Comparison of ENCODE assay signal across 13 mouse cellular contexts in the genomic region with DNA sequence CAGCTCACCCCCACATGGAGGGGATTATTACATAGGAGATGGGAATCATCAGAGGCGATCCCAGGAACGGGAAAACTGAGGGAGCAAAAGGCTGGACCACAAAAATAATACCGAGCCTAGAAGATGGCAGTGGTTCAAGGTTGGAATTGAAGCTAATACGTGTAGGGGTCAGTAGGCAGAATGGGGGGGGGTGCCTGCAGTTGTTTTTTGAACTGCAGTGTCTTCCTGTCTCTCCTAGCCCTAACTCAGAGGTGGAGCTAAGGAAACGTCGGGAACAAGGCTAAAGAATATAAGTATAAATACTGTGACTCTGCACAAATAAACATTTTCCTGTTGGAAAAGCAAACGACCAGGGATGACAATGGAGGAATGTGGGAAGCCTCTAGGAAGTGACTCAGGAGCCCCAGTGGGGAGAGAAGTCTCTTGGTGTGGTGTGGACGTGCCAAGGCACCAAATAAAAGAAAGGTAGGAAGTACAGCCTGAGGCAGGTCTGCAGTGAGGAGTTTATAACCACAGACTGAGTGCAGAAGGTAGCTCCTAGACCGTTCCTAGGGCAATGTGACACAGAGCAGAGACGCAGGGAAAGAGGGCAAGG. TPM values are rescaled to one million over a fixed set of nuclear protein-coding genes. Genes with fewer than 3 reads are reported as not detected.
A peak's percentile ranks its signal among the peaks of the same experiment; 100 is the strongest.
DNase-seq lines count a peak whose midpoint lies in the region; ATAC-seq lines count a peak whose summit lies in the region.
"Had no signal": no experiment of that assay in that cellular context is flagged by ENCODE, and none has a peak within 500 bp of the region (broad histone marks: within the 10 kb centered on the region; RNA-seq: fewer than 3 reads in every experiment).

No protein-coding gene starts in this region.

- no peak overlapping the region for H3K4me2 ChIP-seq in kidney, embryonic 16.5 days (replicated peaks; ENCODE audit: low read depth, low read length)
- H3K4me2 ChIP-seq: liver, embryonic 12.5 days had no signal

- DNase-seq in heart, embryonic 10.5 days (ENCODE audit: low spot score), result no peak
- DNase-seq in heart, postnatal 36 days, result no peak
- no peak for DNase-seq in kidney, postnatal 25 days
- DNase-seq in kidney, postnatal 10 days, result peak; percentile 14
- DNase-seq in lung, postnatal 14 days, result peak; percentile 14
- no peak for DNase-seq in ovary, postnatal 14 days (ENCODE audit: low spot score)
- DNase-seq in right cerebral cortex, adult 18-20 months, result no peak
- DNase-seq: adrenal gland, adult 8-10 months; cerebellum, adult 9-11 months; right cerebral cortex, postnatal 14 days had no signal

- H3K27me3 ChIP-seq in heart, embryonic 10.5 days (ENCODE audit: insufficient read depth, poor library complexity, severe bottlenecking), result no peaks in the 10 kb centered on the region
- no peaks in the 10 kb centered on the region for H3K27me3 ChIP-seq in kidney, embryonic 16.5 days (ENCODE audit: insufficient read depth, low read length)

- no peaks in the 10 kb centered on the region for H3K9me3 ChIP-seq in heart, embryonic 10.5 days
- H3K9me3 ChIP-seq in kidney, embryonic 16.5 days (ENCODE audit: low read length), result no peaks in the 10 kb centered on the region
- H3K9me3 ChIP-seq: liver, embryonic 12.5 days had no signal

- no peaks in the 10 kb centered on the region for H3K36me3 ChIP-seq in heart, embryonic 10.5 days
- no peaks in the 10 kb centered on the region for H3K36me3 ChIP-seq in kidney, embryonic 16.5 days (ENCODE audit: insufficient read depth, low read length)
- H3K36me3 ChIP-seq: liver, embryonic 12.5 days had no signal

- H3K9ac ChIP-seq in kidney, embryonic 16.5 days (replicated peaks; ENCODE audit: low read length), result no peak overlapping the region
- H3K9ac ChIP-seq: liver, embryonic 12.5 days had no signal

- H3K4me3 ChIP-seq in heart, embryonic 10.5 days, result no peak overlapping the region
- no peak overlapping the region for H3K4me3 ChIP-seq in kidney, embryonic 16.5 days (ENCODE audit: low read length)
- H3K4me3 ChIP-seq: liver, embryonic 12.5 days had no signal

- intact Hi-C loops in heart, postnatal 36 days (cut with DNase I), result no loop called here

- 58% methylated on average over 10 of the region's 10 CpGs for WGBS in heart, embryonic 10.5 days
- WGBS in kidney, embryonic 16.5 days, result 40% methylated on average over 10 of the region's 10 CpGs

- peaks cover 46% of the 10 kb centered on the region for H3K4me1 ChIP-seq in heart, embryonic 10.5 days
- H3K4me1 ChIP-seq in kidney, embryonic 16.5 days (ENCODE audit: insufficient read depth, low read length), result peaks cover 32% of the 10 kb centered on the region
- H3K4me1 ChIP-seq: liver, embryonic 12.5 days had no signal

- peak overlapping the region; percentile 78 for H3K27ac ChIP-seq in heart, embryonic 10.5 days
- H3K27ac ChIP-seq in kidney, embryonic 16.5 days (ENCODE audit: low read length), result peak overlapping the region; percentile 70
- H3K27ac ChIP-seq: liver, embryonic 12.5 days had no signal

- no peak for ATAC-seq in kidney, embryonic 16.5 days (ENCODE audit: low FRiP score, low TSS enrichment)
- ATAC-seq: liver, embryonic 12.5 days had no signal

RNA-seq across cellular contexts. Expression of a gene that starts 1.3 kb away (rescaled TPM):
- polyA plus RNA-seq in heart, embryonic 10.5 days (2016; fragmentation: Nextera tagmentation; extraction: Ambion mirVana), result 2.7 and 3.1 TPM in 2 replicates
- under 1 TPM in 1 of 2 experiments, not detected in 1; 0.08 TPM for total RNA-seq in heart, postnatal 36 days (2021)
- 8.5 and 10.3 TPM in 2 replicates for polyA plus RNA-seq in kidney, embryonic 16.5 days (2015; fragmentation: Nextera tagmentation; extraction: Ambion mirVana)
- total RNA-seq: megakaryocyte-erythroid progenitor cell, adult 5-6 weeks had no signal

Comparison
In these comparisons a context has a peak if more than half of its experiments do, and no peak if none do; other contexts are left out.
1. DNase-seq: peak in kidney, postnatal 10 days (single experiment) and lung, postnatal 14 days (single experiment); none in heart, embryonic 10.5 days (single experiment), heart, postnatal 36 days (0 of 2), kidney, postnatal 25 days (0 of 2), ovary, postnatal 14 days (single experiment) and right cerebral cortex, adult 18-20 months (single experiment).